Mouse (Mus musculus) liver, embryonic 14.5 days (tissue): ENCODE measurements around the gene Tle1.

Source experiments
- CTCF ChIP-seq: IDR thresholded peaks from 2 replicates; pipeline ENCODE4 v1.5.1; 2016; ENCODE audit warnings: antibody characterized with exemption, low read depth, control low read depth
- EP300 ChIP-seq: IDR thresholded peaks from 2 replicates; pipeline ENCODE4 v1.6.1; 2016; ENCODE audit warnings: antibody characterized with exemption, low read depth

DNA sequence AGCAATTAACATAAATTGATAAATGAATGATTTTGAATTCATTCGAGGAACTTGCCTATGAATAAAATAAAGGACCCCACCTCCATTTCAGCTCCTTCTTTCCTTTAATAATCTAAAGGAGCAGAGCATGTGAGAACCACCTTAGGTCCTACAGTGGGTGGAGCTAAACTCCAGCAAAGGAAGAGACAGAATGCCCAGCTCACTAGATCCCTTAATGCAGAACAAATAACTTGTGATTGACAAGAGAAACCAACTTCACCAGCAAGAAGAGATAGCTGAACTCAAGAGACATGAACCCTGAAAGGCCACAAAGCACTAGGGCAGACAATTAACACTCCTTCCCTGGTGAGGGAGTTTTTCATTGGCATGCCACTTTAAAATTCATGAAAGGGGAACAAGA, 32.5 kb downstream of the Tle1 start:
- no peak for TF ChIP-seq EP300
- TF ChIP-seq CTCF = no peak
